ENCODE assay signal across 8 mouse cellular contexts in the genomic region with DNA sequence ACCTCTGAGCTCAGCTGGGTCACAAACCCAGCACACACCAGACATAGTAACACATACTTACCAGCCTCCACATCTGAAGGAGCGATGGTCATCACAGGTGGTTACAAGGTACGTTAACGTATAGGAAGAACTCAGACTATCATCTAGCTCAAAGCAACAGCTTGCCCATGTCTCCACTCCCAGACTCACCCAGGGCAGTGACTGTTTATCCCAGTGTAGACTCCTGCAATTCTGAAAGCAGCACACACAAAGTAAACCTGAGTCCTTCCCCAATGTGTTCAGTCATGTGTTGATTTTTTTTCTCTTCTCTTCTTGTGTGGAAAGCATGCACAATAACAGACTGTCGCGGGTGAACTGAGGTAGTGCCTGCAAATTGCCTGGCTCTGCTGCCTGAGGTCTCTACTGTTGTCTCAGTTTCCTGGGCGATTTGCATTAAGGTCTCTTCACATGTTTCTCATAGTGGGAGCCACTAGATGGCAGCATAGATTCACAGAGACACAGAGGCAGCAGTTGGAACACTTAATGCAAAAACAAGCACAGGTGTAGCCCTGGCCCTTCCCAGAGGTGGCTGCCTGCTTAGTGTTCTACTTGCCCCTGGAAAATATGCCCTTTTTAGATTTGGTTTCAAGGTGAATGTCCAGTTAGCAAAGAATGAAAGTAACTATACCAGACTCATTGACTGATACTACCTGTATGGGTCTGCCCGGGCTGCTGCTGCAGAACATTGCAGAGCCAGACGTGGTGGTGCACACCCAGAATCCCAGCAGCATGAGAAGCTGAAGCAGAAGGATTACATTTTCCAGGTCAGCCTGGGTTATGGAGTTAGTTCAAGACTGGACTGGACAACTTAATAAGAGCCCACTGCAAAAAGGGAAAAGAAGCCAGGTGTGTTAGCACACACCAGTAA. TPM values are rescaled to one million over a fixed set of nuclear protein-coding genes. Genes with fewer than 3 reads are reported as not detected.
DNase-seq lines count a peak whose midpoint lies in the region; ATAC-seq and TF ChIP-seq lines count a peak whose summit lies in the region.

No protein-coding gene starts in this region.

- ATAC-seq in forebrain, postnatal 0 days, result peak; percentile 83
- peak; percentile 33 for ATAC-seq in intestine, embryonic 14.5 days (replicated peaks; ENCODE audit: low FRiP score, low TSS enrichment, low read depth)

- WGBS in forebrain, postnatal 0 days, result 47% methylated on average over 8 of the region's 8 CpGs
- WGBS in intestine, embryonic 14.5 days, result 46% methylated on average over 8 of the region's 8 CpGs
- 52% methylated on average over 8 of the region's 8 CpGs for WGBS in midbrain, embryonic 10.5 days
- 50% methylated on average over 8 of the region's 8 CpGs for WGBS in small intestine, adult 2 months

- no peak overlapping the region for H3K4me3 ChIP-seq in forebrain, postnatal 0 days (ENCODE audit: low read depth, low read length)
- H3K4me3 ChIP-seq in intestine, embryonic 14.5 days (ENCODE audit: low read depth, low read length), result no peak overlapping the region
- H3K4me3 ChIP-seq in left cerebral cortex, adult 2 months, result no peak overlapping the region
- no peak overlapping the region for H3K4me3 ChIP-seq in midbrain, embryonic 10.5 days
- no peak overlapping the region for H3K4me3 ChIP-seq in small intestine, adult 2 months (ENCODE audit: low read depth, low read length)

- no peaks in the 10 kb centered on the region for H3K9me3 ChIP-seq in forebrain, postnatal 0 days (ENCODE audit: low read length)
- no peaks in the 10 kb centered on the region for H3K9me3 ChIP-seq in intestine, embryonic 14.5 days (ENCODE audit: control insufficient read depth, low read length)
- no peaks in the 10 kb centered on the region for H3K9me3 ChIP-seq in midbrain, embryonic 10.5 days (replicated peaks)

- peak; percentile 67 to 72 for DNase-seq in heart, adult 18-20 months
- no peak for DNase-seq in heart, adult 11 months
- peak; percentile 72 for DNase-seq in cerebellum, adult 11-12 months
- peak; percentile 91 for DNase-seq in forebrain, postnatal 0 days
- DNase-seq in intestine, embryonic 14.5 days (ENCODE audit: low spot score), result peak; percentile 76
- peak; percentile 65 to 72 for DNase-seq in left cerebral cortex, adult 2 months (ENCODE audit: extremely low spot score in 1 of 2, low spot score in 2 of 2)
- peak; percentile 64 for DNase-seq in midbrain, embryonic 10.5 days (ENCODE audit: low spot score)

- no peaks in the 10 kb centered on the region for H3K27me3 ChIP-seq in forebrain, postnatal 0 days (ENCODE audit: insufficient read depth, low read length)
- no peaks in the 10 kb centered on the region for H3K27me3 ChIP-seq in intestine, embryonic 14.5 days (replicated peaks; ENCODE audit: control insufficient read depth, insufficient read depth, low read length)
- no peaks in the 10 kb centered on the region; the same call in 1 of the 2 replicates for H3K27me3 ChIP-seq in midbrain, embryonic 10.5 days (ENCODE audit: low read depth, poor library complexity, severe bottlenecking)
- no peaks in the 10 kb centered on the region for H3K27me3 ChIP-seq in small intestine, adult 2 months (ENCODE audit: control insufficient read depth, insufficient read depth, low read length)

- no peak overlapping the region for H3K9ac ChIP-seq in forebrain, postnatal 0 days
- no peak overlapping the region for H3K9ac ChIP-seq in intestine, embryonic 14.5 days (ENCODE audit: low read length)

- no peak overlapping the region for H3K27ac ChIP-seq in forebrain, postnatal 0 days (ENCODE audit: low read depth, low read length)
- H3K27ac ChIP-seq in intestine, embryonic 14.5 days (ENCODE audit: low read depth), result no peak overlapping the region
- H3K27ac ChIP-seq in left cerebral cortex, adult 2 months, result no peak overlapping the region
- no peak overlapping the region for H3K27ac ChIP-seq in midbrain, embryonic 10.5 days (replicated peaks)
- no peak overlapping the region for H3K27ac ChIP-seq in small intestine, adult 2 months (ENCODE audit: insufficient read depth, low read depth, low read length)

- peak; percentile 97 for TF ChIP-seq CTCF in forebrain, postnatal 0 days (IDR thresholded peaks at IDR 0.05; ENCODE audit: low read depth)
- TF ChIP-seq CTCF in left cerebral cortex, adult 2 months (IDR thresholded peaks at IDR 0.05), result peak; percentile 95
- peak; percentile 65; the same call in 1 of the 2 replicates for TF ChIP-seq CTCF in small intestine, adult 2 months (IDR thresholded peaks at IDR 0.05; ENCODE audit: extremely low read depth, insufficient read length, insufficient replicate concordance, low read depth, low read length)

- H3K4me1 ChIP-seq in forebrain, postnatal 0 days (ENCODE audit: insufficient read depth), result no peaks in the 10 kb centered on the region
- 0 out of 2 replicates have a peak, but pooled peaks cover 2% of the 10 kb centered on the region for H3K4me1 ChIP-seq in intestine, embryonic 14.5 days (replicated peaks; ENCODE audit: control insufficient read depth, insufficient read depth, low read length)
- peaks cover 3% of the 10 kb centered on the region; the same call in 1 of the 2 replicates for H3K4me1 ChIP-seq in midbrain, embryonic 10.5 days
- no peaks in the 10 kb centered on the region; the same call in 1 of the 2 replicates for H3K4me1 ChIP-seq in small intestine, adult 2 months (ENCODE audit: control insufficient read depth, insufficient read depth, insufficient read length, low read length)

- no peaks in the 10 kb centered on the region for H3K36me3 ChIP-seq in forebrain, postnatal 0 days (ENCODE audit: insufficient read depth)
- no peaks in the 10 kb centered on the region for H3K36me3 ChIP-seq in intestine, embryonic 14.5 days (ENCODE audit: control insufficient read depth, insufficient read depth, low read length)
- no peaks in the 10 kb centered on the region for H3K36me3 ChIP-seq in midbrain, embryonic 10.5 days
- no peaks in the 10 kb centered on the region for H3K36me3 ChIP-seq in small intestine, adult 2 months (ENCODE audit: control insufficient read depth, insufficient read depth, low read length)

- no peak overlapping the region for H3K4me2 ChIP-seq in forebrain, postnatal 0 days (ENCODE audit: low read depth)
- H3K4me2 ChIP-seq in intestine, embryonic 14.5 days (ENCODE audit: low read length), result no peak overlapping the region

- intact Hi-C loops in left cerebral cortex, adult 2 months (cut with DNase I), result loop anchor here (1.0 to 5.0 kb wide), 2 partner anchors 288 to 453 kb away; no protein-coding TSS in a partner anchor

- no peak for TF ChIP-seq POLR2A in small intestine, adult 2 months (IDR thresholded peaks at IDR 0.05; ENCODE audit: low read depth, low read length)

RNA-seq across cellular contexts. Expression of gene A930018P22Rik, which starts 11.8 kb away (rescaled TPM):
- total RNA-seq in heart, adult 18-20 months (2021), result under 1 TPM in 1 of 2 experiments, not detected in 1; 0.89 TPM
- total RNA-seq in forebrain, postnatal 0 days (2014; rRNA removed), result 1.9 TPM in 1 of 2 replicates, not detected in the other
- polyA plus RNA-seq in forebrain, postnatal 0 days (2015; fragmentation: Nextera tagmentation; extraction: Ambion mirVana), result 0.18 TPM in 1 of 2 replicates, not detected in the other
- polyA plus RNA-seq in intestine, embryonic 14.5 days (2014; fragmentation: Nextera tagmentation; extraction: Ambion mirVana), result not detected in 2 replicates
- under 1 TPM in 1 of 2 experiments, not detected in 1; 0.59 TPM for total RNA-seq in left cerebral cortex, adult 2 months (2021)
- polyA plus RNA-seq in midbrain, embryonic 10.5 days (2016; fragmentation: Nextera tagmentation; extraction: Ambion mirVana), result 0.25 TPM in 1 of 2 replicates, not detected in the other
- polyA plus RNA-seq in small intestine, adult 2 months (2012; rRNA removed), result not detected in 2 replicates

RNA-seq across cellular contexts. Expression of gene Cd59a, which starts 38.8 kb away (rescaled TPM):
- total RNA-seq in heart, adult 18-20 months (2021), result 10 to 100 TPM; 46.8 to 57.9 TPM
- 2.2 and 5.2 TPM in 2 replicates for total RNA-seq in forebrain, postnatal 0 days (2014; rRNA removed)
- 8.6 and 11.0 TPM in 2 replicates for polyA plus RNA-seq in forebrain, postnatal 0 days (2015; fragmentation: Nextera tagmentation; extraction: Ambion mirVana)
- 27.1 and 28.9 TPM in 2 replicates for polyA plus RNA-seq in intestine, embryonic 14.5 days (2014; fragmentation: Nextera tagmentation; extraction: Ambion mirVana)
- total RNA-seq in left cerebral cortex, adult 2 months (2021), result 1 to 10 TPM; 4.0 to 4.8 TPM
- 25.5 and 26.5 TPM in 2 replicates for polyA plus RNA-seq in midbrain, embryonic 10.5 days (2016; fragmentation: Nextera tagmentation; extraction: Ambion mirVana)
- 3.8 and 5.2 TPM in 2 replicates for polyA plus RNA-seq in small intestine, adult 2 months (2012; rRNA removed)
